Mouse (Mus musculus) MEL (cell line): ENCODE data around the gene Aff3. TPM values are rescaled to one million over a fixed set of nuclear protein-coding genes. Genes with fewer than 3 reads are reported as not detected.

ENCODE experiments used
- DNase-seq: peaks from one replicate; pipeline ENCODE4 v3.0.0; 2011; ENCODE audit warnings: low read depth, low spot score
- H3K27ac ChIP-seq: 2 replicates; pipeline ENCODE4 v1.5.1; 2012; ENCODE audit warnings: low read depth, mild to moderate bottlenecking, control low read depth, low read length, moderate library complexity; ENCODE audit not compliant: control insufficient read depth
- H3K27me3 ChIP-seq, 2 experiments: fragments of 150-350 bp in 1 of 2; sonication (generic) in 1 of 2; 2 replicates each; pipeline ENCODE4 v1.6.1; 2012; ENCODE audit warnings: low read length in 2 of 2, mild to moderate bottlenecking in 2 of 2, improper control_type of control experiment in 1 of 2, moderate library complexity in 1 of 2; ENCODE audit not compliant: insufficient read depth in 2 of 2, control insufficient read depth in 1 of 2
- H3K36me3 ChIP-seq, 2 experiments: 2 replicates each; pipeline ENCODE4 v1.6.1; 2012 to 2014; ENCODE audit warnings: low read length in 2 of 2, improper control_type of control experiment in 1 of 2, inconsistent platforms in 1 of 2, mild to moderate bottlenecking in 1 of 2; ENCODE audit not compliant: insufficient read depth in 2 of 2, control insufficient read depth in 1 of 2
- H3K4me1 ChIP-seq, 2 experiments: fragments of 150-350 bp in 1 of 2; sonication (generic) in 1 of 2; 2 replicates each; pipeline ENCODE4 v1.6.1; 2012; ENCODE audit warnings: low read length in 2 of 2, improper control_type of control experiment in 1 of 2, mild to moderate bottlenecking in 1 of 2; ENCODE audit not compliant: insufficient read depth in 2 of 2, control insufficient read depth in 1 of 2
- H3K4me3 ChIP-seq, 2 experiments: fragments of 150-350 bp in 1 of 2; sonication (generic) in 1 of 2; 2 replicates each; pipeline ENCODE4 v1.5.1; 2012; ENCODE audit warnings: low read depth in 2 of 2, low read length in 2 of 2, mild to moderate bottlenecking in 2 of 2, moderate library complexity in 2 of 2, control low read depth in 1 of 2, improper control_type of control experiment in 1 of 2; ENCODE audit not compliant: control insufficient read depth in 1 of 2, insufficient read depth in 1 of 2
- H3K79me2 ChIP-seq: 2 replicates; pipeline ENCODE4 v1.6.1; 2012; ENCODE audit warnings: mild to moderate bottlenecking, low read length, moderate library complexity; ENCODE audit not compliant: control insufficient read depth, poor library complexity, insufficient read depth
- H3K9ac ChIP-seq: 2 replicates; pipeline ENCODE4 v1.6.1; 2012; ENCODE audit warnings: low read depth, mild to moderate bottlenecking, control low read depth, low read length, moderate library complexity; ENCODE audit not compliant: control insufficient read depth, poor library complexity, severe bottlenecking
- H3K9me3 ChIP-seq: fragments of 150-350 bp; sonication (generic); replicated peaks from 2 replicates; pipeline ENCODE4 v1.6.1; 2012; ENCODE audit warnings: mild to moderate bottlenecking, low read length, improper control_type of control experiment, moderate library complexity; ENCODE audit not compliant: insufficient read depth
- HCFC1 ChIP-seq: IDR thresholded peaks from 2 replicates; pipeline ENCODE4 v1.6.1; 2012; ENCODE audit warnings: low read depth, mild to moderate bottlenecking, inconsistent platforms, low read length, improper control_type of control experiment, moderate library complexity
- MAFK ChIP-seq: IDR thresholded peaks from 2 replicates; pipeline ENCODE4 v1.6.1; 2011; ENCODE audit warnings: low read depth, mild to moderate bottlenecking, low read length, improper control_type of control experiment, borderline replicate concordance
- MAX ChIP-seq: IDR thresholded peaks from 2 replicates; pipeline ENCODE4 v1.6.1; 2011; ENCODE audit warnings: low read length, improper control_type of control experiment
- MEF2A ChIP-seq: IDR thresholded peaks from 2 replicates; pipeline ENCODE4 v1.6.1; 2014; ENCODE audit warnings: low read depth, mild to moderate bottlenecking, inconsistent platforms, low read length, improper control_type of control experiment; ENCODE audit not compliant: poor library complexity, insufficient replicate concordance, severe bottlenecking; ENCODE audit errors: extremely low read depth
- MYB ChIP-seq: IDR thresholded peaks from 2 replicates; pipeline ENCODE4 v1.6.1; 2011; ENCODE audit warnings: mild to moderate bottlenecking, low read depth, low read length, improper control_type of control experiment
- POLR2AphosphoS2 ChIP-seq: IDR thresholded peaks from 2 replicates; pipeline ENCODE4 v1.6.1; 2011; ENCODE audit warnings: low read length, improper control_type of control experiment
- POLR2AphosphoS5 ChIP-seq: IDR thresholded peaks from 2 replicates; pipeline ENCODE4 v1.6.1; 2012; ENCODE audit warnings: low read depth, borderline replicate concordance, mild to moderate bottlenecking, inconsistent platforms, low read length, moderate library complexity, mixed read lengths
- SIN3A ChIP-seq: IDR thresholded peaks from 2 replicates; pipeline ENCODE4 v1.6.1; 2012; ENCODE audit warnings: low read length, improper control_type of control experiment, inconsistent platforms
- TAL1 ChIP-seq: IDR thresholded peaks from 2 replicates; pipeline ENCODE4 v1.6.1; 2012; ENCODE audit warnings: mild to moderate bottlenecking, inconsistent platforms, low read length, moderate library complexity, mixed read lengths
- TCF12 ChIP-seq: IDR thresholded peaks from 2 replicates; pipeline ENCODE4 v1.6.1; 2014; ENCODE audit warnings: low read depth, mild to moderate bottlenecking, inconsistent platforms, low read length, improper control_type of control experiment, moderate library complexity
- USF1 ChIP-seq: IDR thresholded peaks from 2 replicates; pipeline ENCODE4 v1.6.1; 2014; ENCODE audit warnings: low read depth, mild to moderate bottlenecking, inconsistent platforms, low read length, improper control_type of control experiment, moderate library complexity
- ZMIZ1 ChIP-seq: IDR thresholded peaks from 2 replicates; pipeline ENCODE4 v1.6.1; 2012; ENCODE audit warnings: low read depth, mild to moderate bottlenecking, inconsistent platforms, low read length, improper control_type of control experiment, moderate library complexity
- polyA plus RNA-seq, 2 experiments: library from polyadenylated mRNA; stranded (reverse) in 1 of 2; unstranded in 1 of 2; fragments of >175 nt in 1 of 2; fragments of >200 nt in 1 of 2; gene quantifications; 2 replicates each; pipeline versions ENCODE4 v1.2.1 to v1.2.4; 2012; ENCODE audit warnings: low replicate concordance in 2 of 2, low read depth in 1 of 2; ENCODE audit not compliant: insufficient read length in 2 of 2, insufficient read depth in 1 of 2, missing spikeins in 1 of 2
- total RNA-seq: library from RNA; depleted of rRNA; stranded (reverse); fragments of 300-350 nt; gene quantifications from 2 replicates; pipeline ENCODE4 v1.2.3, GENCODE M21; 2012

Aff3 gene
- total and polyA plus RNA-seq, 3 experiments, result 18.5 to 41.1 (median 25.4) TPM

DNA sequence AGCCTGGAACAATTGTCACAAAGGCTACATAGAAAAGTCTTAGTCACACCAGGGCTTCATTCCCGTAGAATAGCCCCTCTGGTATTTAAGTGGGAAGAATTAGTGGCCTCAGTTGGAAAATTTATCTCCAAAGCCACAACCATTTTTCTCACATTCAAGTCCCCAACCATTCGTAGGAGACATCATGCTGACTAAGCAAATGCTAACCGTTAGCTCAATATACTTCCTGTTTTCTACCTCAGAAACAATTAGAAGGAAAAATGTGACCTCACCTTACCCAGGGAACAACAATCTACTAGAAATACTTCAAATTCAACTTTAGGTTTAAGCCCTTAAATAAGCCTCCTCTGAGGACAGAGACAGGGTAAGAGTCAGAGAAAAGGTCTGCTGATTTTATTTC is 256.5 kb downstream of the Aff3 start:
- no peak for TF ChIP-seq POLR2AphosphoS2
- peak; percentile 98 for TF ChIP-seq MAFK
- no peak for TF ChIP-seq ZMIZ1

DNA sequence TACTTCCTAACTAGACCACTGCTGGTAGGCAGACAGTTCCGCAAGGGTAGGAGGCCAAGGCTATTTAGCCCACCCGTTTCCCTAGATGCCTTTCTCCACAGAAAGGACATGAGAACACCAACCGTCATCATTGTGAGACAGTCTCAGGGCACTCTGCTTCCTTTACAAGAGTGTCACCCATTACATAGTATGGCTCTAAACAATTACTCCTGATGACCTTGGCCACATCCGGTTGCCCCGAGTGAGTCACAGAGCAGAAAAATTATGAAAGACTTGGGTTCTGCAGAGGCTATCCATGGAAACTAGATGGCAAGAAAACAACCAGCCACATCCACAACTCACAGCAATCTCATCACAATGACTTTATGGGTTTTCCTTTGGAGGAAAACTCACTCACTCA is 261.0 kb downstream of the Aff3 start:
- Histone ChIP-seq H3K4me1 (peaks cover 9 to 11% of the 10 kb centered on the region in 2 experiments), H3K79me2 (no peaks in the 10 kb centered on the region), H3K9me3 (no peaks in the 10 kb centered on the region), H3K36me3 (peaks cover 0 to 11% of the 10 kb centered on the region in 2 experiments; a peak in 2 of 4 replicates), H3K27me3 (no peaks in the 10 kb centered on the region), H3K9ac (no peak overlapping the region), H3K4me3 (no peak overlapping the region), H3K27ac (no peak overlapping the region)
- no peak for TF ChIP-seq MYB
- TF ChIP-seq TCF12, result no peak
- no peak for TF ChIP-seq POLR2AphosphoS5
- no peak for TF ChIP-seq TAL1
- TF ChIP-seq HCFC1, result no peak
- DNase-seq, result no peak

More for the DNA sequence above, 256.5 kb downstream of the Aff3 start:
- Histone ChIP-seq H3K27ac (peak overlapping the region; percentile 14; the same call in 1 of the 2 replicates), H3K9ac (no peak overlapping the region), H3K4me1 (peaks cover 9 to 11% of the 10 kb centered on the region in 2 experiments), H3K79me2 (no peaks in the 10 kb centered on the region), H3K9me3 (no peaks in the 10 kb centered on the region), H3K27me3 (no peaks in the 10 kb centered on the region), H3K4me3 (no peak overlapping the region), H3K36me3 (peaks cover 0 to 11% of the 10 kb centered on the region in 2 experiments; a peak in 2 of 4 replicates)
- peak; percentile 77 for DNase-seq

DNA sequence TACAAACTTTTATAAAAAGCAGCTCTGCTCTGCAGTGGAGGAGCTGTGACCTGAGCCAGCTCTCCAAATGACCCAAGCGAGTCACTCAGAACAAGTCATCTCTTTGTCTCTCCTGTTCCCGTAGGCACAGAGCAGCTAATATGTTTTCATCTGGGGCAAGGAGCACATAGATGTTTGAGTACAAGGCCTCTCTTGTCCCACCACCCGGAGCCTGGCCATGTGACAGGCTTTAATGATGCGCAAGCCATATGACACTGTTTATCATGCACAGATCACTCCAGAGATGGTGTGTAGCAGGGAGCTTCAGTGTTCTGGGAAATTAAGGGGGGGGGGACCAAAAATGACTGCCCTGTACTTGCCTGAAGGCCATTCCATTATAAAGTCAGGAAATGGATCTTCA is 262.9 kb downstream of the Aff3 start:
- DNase-seq, result no peak
- TF ChIP-seq MEF2A (no peak), MAX (no peak), MYB (no peak), SIN3A (no peak), USF1 (no peak)
- Histone ChIP-seq H3K4me3 (no peak overlapping the region), H3K27me3 (no peaks in the 10 kb centered on the region), H3K4me1 (no peaks in the 10 kb centered on the region), H3K9me3 (no peaks in the 10 kb centered on the region), H3K36me3 (no peaks in the 10 kb centered on the region), H3K9ac (no peak overlapping the region), H3K79me2 (no peaks in the 10 kb centered on the region), H3K27ac (no peak overlapping the region)
